Mouse (Mus musculus): Measurements from ENCODE around the gene Fdx1.

DNA sequence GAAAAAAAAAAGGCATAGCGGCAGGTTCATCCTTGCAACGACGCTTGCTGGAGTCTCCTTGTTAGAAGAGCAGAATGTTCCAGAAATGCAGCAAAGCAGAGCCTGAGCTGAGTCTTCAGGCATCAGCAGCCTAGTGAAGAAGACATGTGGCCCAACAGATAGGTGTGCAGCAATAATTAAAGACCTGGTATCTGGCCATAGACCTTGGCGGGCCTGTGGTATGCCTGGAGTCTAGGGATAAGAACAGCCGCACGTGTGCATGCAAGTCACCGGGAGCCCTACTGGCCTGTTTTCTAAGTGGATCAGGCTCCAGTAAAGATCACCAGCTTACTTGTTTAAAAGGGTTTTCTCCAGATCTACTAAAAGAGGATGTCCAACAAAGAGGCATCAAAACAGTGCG, 36.7 kb downstream of the Fdx1 start:
- TF ChIP-seq USF1 (IDR thresholded peaks at IDR 0.05; ENCODE audit: low read depth, low read length) (no peak), MXI1 (IDR thresholded peaks at IDR 0.05; ENCODE audit: low read depth, low read length) (no peak), POLR2A (IDR thresholded peaks at IDR 0.05; ENCODE audit: low read depth, low read length) (no peak), CTCF (conservative IDR thresholded peaks at IDR 0.05 in 1 of 2, IDR thresholded peaks at IDR 0.05 in 1 of 2; ENCODE audit: low read depth in 2 of 2, low read length in 2 of 2) (no peak), EP300 (IDR thresholded peaks at IDR 0.05; ENCODE audit: low read length) (no peak), ZNF384 (IDR thresholded peaks at IDR 0.05; ENCODE audit: low read depth, low read length) (no peak), RCOR1 (conservative IDR thresholded peaks at IDR 0.05; ENCODE audit: low read depth, low read length) (no peak), MAX (IDR thresholded peaks at IDR 0.05; ENCODE audit: low read length) (no peak), ZC3H11A (IDR thresholded peaks at IDR 0.05; ENCODE audit: low read depth, low read length) (no peak), GABPA (IDR thresholded peaks at IDR 0.05; ENCODE audit: insufficient replicate concordance, low read depth, low read length) (no peak), ELF1 (IDR thresholded peaks at IDR 0.05; ENCODE audit: low read depth, low read length) (no peak)

All from CH12.LX (cell line).